Mouse (Mus musculus): Measurements from ENCODE around the gene Mfn1. TPM values are rescaled to one million over a fixed set of nuclear protein-coding genes. Genes with fewer than 3 reads are reported as not detected.

Mfn1 gene
- polyA plus RNA-seq (2016; fragmentation: Nextera tagmentation; extraction: Ambion mirVana), result 43.0 and 49.7 TPM in 2 replicates

GRCm38 (mm10) chr3:32529303-32529898 lies at the start of gene Mfn1:
Gene Mfn1 (plus strand): TSS chr3:32529465.
- peaks cover 7% of the 10 kb centered on the region; the same call in 1 of the 2 replicates for H3K9me3 ChIP-seq
- ATAC-seq (ENCODE audit: low FRiP score, low read depth), result peak; percentile 100
- peak within 1 kb of the TSS; percentile 79 for H3K9ac ChIP-seq
- H3K27ac ChIP-seq, result no peak within 1 kb of the TSS
- peak within 1 kb of the TSS; percentile 68 for H3K4me2 ChIP-seq (replicated peaks)
- WGBS, result under 1% methylated on average over 47 of the region's 47 CpGs
- H3K36me3 ChIP-seq, result peaks cover 13% of the 10 kb centered on the region
- H3K4me3 ChIP-seq, result peak within 1 kb of the TSS; percentile 86
- no peaks in the 10 kb centered on the region for H3K27me3 ChIP-seq (replicated peaks)
- 0 out of 2 replicates have a peak, but pooled peaks cover 2% of the 10 kb centered on the region for H3K4me1 ChIP-seq

- ATAC-seq (ENCODE audit: low FRiP score, low read depth), result no peak
- no peaks in the 10 kb centered on the region for H3K36me3 ChIP-seq
- no peak overlapping the region for H3K4me3 ChIP-seq
- no peak overlapping the region for H3K9ac ChIP-seq
- no peaks in the 10 kb centered on the region for H3K9me3 ChIP-seq
- H3K27ac ChIP-seq, result no peak overlapping the region
- WGBS, result 91% methylated on average over 7 of the region's 7 CpGs
- no peaks in the 10 kb centered on the region for H3K4me1 ChIP-seq
- H3K27me3 ChIP-seq (replicated peaks), result no peaks in the 10 kb centered on the region
- no peak overlapping the region for H3K4me2 ChIP-seq (replicated peaks)
Measured at GRCm38 (mm10) chr3:32479961-32480360, 49.3 kb upstream of the Mfn1 start.

- no peak overlapping the region for H3K27ac ChIP-seq
- ATAC-seq (ENCODE audit: low FRiP score, low read depth), result no peak
- WGBS, result 79% methylated on average over 3 of the region's 3 CpGs
- H3K4me2 ChIP-seq (replicated peaks), result no peak overlapping the region
- H3K9me3 ChIP-seq, result no peaks in the 10 kb centered on the region
- no peak overlapping the region for H3K4me3 ChIP-seq
- no peaks in the 10 kb centered on the region for H3K36me3 ChIP-seq
- H3K9ac ChIP-seq, result no peak overlapping the region
- H3K27me3 ChIP-seq (replicated peaks), result no peaks in the 10 kb centered on the region
- H3K4me1 ChIP-seq, result no peaks in the 10 kb centered on the region
Measured at GRCm38 (mm10) chr3:32483035-32483434, 46.2 kb upstream of the Mfn1 start.

GRCm38 (mm10) chr3:32486543-32486942 lies 42.7 kb upstream of the Mfn1 start:
- Histone ChIP-seq H3K36me3 (no peaks in the 10 kb centered on the region), H3K27ac (no peak overlapping the region), H3K27me3 (replicated peaks) (no peaks in the 10 kb centered on the region), H3K4me1 (no peaks in the 10 kb centered on the region), H3K9ac (no peak overlapping the region), H3K9me3 (no peaks in the 10 kb centered on the region), H3K4me3 (no peak overlapping the region), H3K4me2 (replicated peaks) (no peak overlapping the region)
- 88% methylated on average over 4 of the region's 4 CpGs for WGBS
- no peak for ATAC-seq (ENCODE audit: low FRiP score, low read depth)

- H3K27ac ChIP-seq, result no peak overlapping the region
- H3K4me3 ChIP-seq, result no peak overlapping the region
- WGBS, result 83% methylated on average over 6 of the region's 6 CpGs
- no peak overlapping the region for H3K4me2 ChIP-seq (replicated peaks)
- no peaks in the 10 kb centered on the region for H3K9me3 ChIP-seq
- H3K9ac ChIP-seq, result no peak overlapping the region
- no peaks in the 10 kb centered on the region for H3K4me1 ChIP-seq
- H3K27me3 ChIP-seq (replicated peaks), result no peaks in the 10 kb centered on the region
- no peaks in the 10 kb centered on the region for H3K36me3 ChIP-seq
- ATAC-seq (ENCODE audit: low FRiP score, low read depth), result no peak
Measured at GRCm38 (mm10) chr3:32488172-32488571, 41.1 kb upstream of the Mfn1 start.

- ATAC-seq (ENCODE audit: low FRiP score, low read depth), result no peak
- no peaks in the 10 kb centered on the region for H3K36me3 ChIP-seq
- H3K4me2 ChIP-seq (replicated peaks), result no peak overlapping the region
- H3K27ac ChIP-seq, result no peak overlapping the region
- H3K4me3 ChIP-seq, result no peak overlapping the region
- WGBS, result 74% methylated on average over 15 of the region's 15 CpGs
- no peaks in the 10 kb centered on the region for H3K27me3 ChIP-seq (replicated peaks)
- no peaks in the 10 kb centered on the region for H3K9me3 ChIP-seq
- H3K9ac ChIP-seq, result no peak overlapping the region
- no peaks in the 10 kb centered on the region for H3K4me1 ChIP-seq
Measured at GRCm38 (mm10) chr3:32490076-32490927, 39.0 kb upstream of the Mfn1 start.

- no peak overlapping the region for H3K27ac ChIP-seq
- no peaks in the 10 kb centered on the region for H3K27me3 ChIP-seq (replicated peaks)
- no peaks in the 10 kb centered on the region for H3K36me3 ChIP-seq
- no peaks in the 10 kb centered on the region for H3K9me3 ChIP-seq
- ATAC-seq (ENCODE audit: low FRiP score, low read depth), result no peak
- no peak overlapping the region for H3K4me3 ChIP-seq
- no peak overlapping the region for H3K4me2 ChIP-seq (replicated peaks)
- H3K9ac ChIP-seq, result no peak overlapping the region
- H3K4me1 ChIP-seq, result peaks cover 6% of the 10 kb centered on the region; the same call in 1 of the 2 replicates
Measured at GRCm38 (mm10) chr3:32490928-32491315, 38.3 kb upstream of the Mfn1 start.

GRCm38 (mm10) chr3:32492097-32493090 lies 36.9 kb upstream of the Mfn1 start, which contains the start of gene Kcnmb3:
Gene Kcnmb3 (minus strand): TSS chr3:32492231.
- Histone ChIP-seq H3K27ac (no peak within 1 kb of the TSS), H3K27me3 (replicated peaks) (no peaks in the 10 kb centered on the region), H3K9ac (no peak within 1 kb of the TSS), H3K4me1 (peaks cover 9% of the 10 kb centered on the region; the same call in 1 of the 2 replicates), H3K4me2 (replicated peaks) (no peak within 1 kb of the TSS), H3K4me3 (no peak within 1 kb of the TSS), H3K9me3 (no peaks in the 10 kb centered on the region), H3K36me3 (no peaks in the 10 kb centered on the region)
- WGBS, result 82% methylated on average over 11 of the region's 11 CpGs
- ATAC-seq (ENCODE audit: low FRiP score, low read depth), result no peak

GRCm38 (mm10) chr3:32494387-32495087 lies 34.7 kb upstream of the Mfn1 start:
- no peaks in the 10 kb centered on the region for H3K27me3 ChIP-seq (replicated peaks)
- peaks cover 9% of the 10 kb centered on the region; the same call in 1 of the 2 replicates for H3K4me1 ChIP-seq
- no peak overlapping the region for H3K9ac ChIP-seq
- no peak overlapping the region for H3K4me2 ChIP-seq (replicated peaks)
- no peak for ATAC-seq (ENCODE audit: low FRiP score, low read depth)
- H3K9me3 ChIP-seq, result no peaks in the 10 kb centered on the region
- H3K27ac ChIP-seq, result no peak overlapping the region
- H3K36me3 ChIP-seq, result no peaks in the 10 kb centered on the region
- no peak overlapping the region for H3K4me3 ChIP-seq
- WGBS, result 92% methylated on average over 8 of the region's 8 CpGs

- H3K4me1 ChIP-seq, result peaks cover 9% of the 10 kb centered on the region; the same call in 1 of the 2 replicates
- no peak for ATAC-seq (ENCODE audit: low FRiP score, low read depth)
Measured at GRCm38 (mm10) chr3:32495088-32495770, 34.0 kb upstream of the Mfn1 start.

More at GRCm38 (mm10) chr3:32495088-32495770, 34.0 kb upstream of the Mfn1 start:
- Histone ChIP-seq H3K36me3 (no peaks in the 10 kb centered on the region), H3K27me3 (replicated peaks) (no peaks in the 10 kb centered on the region), H3K9me3 (no peaks in the 10 kb centered on the region), H3K9ac (no peak overlapping the region), H3K27ac (no peak overlapping the region), H3K4me3 (no peak overlapping the region), H3K4me2 (replicated peaks) (no peak overlapping the region)
- 44% methylated on average over 8 of the region's 8 CpGs for WGBS

Measured in neural tube, embryonic 12.5 days (tissue).